Mouse (Mus musculus) forebrain, embryonic 14.5 days (tissue): Measurements from ENCODE around the gene AC109138.7. TPM values are rescaled to one million over a fixed set of nuclear protein-coding genes. Genes with fewer than 3 reads are reported as not detected.

Experiments
- ATAC-seq: fragments of 200-750 bp; cut with Nextera tagmentation; 2 replicates; pipeline ENCODE4 v1.8.0; 2017; ENCODE audit warnings: mild to moderate bottlenecking, moderate library complexity
- DNase-seq: peaks from one replicate; pipeline ENCODE4 v3.0.0-alpha.2; 2015; ENCODE audit warnings: low spot score
- H3K27ac ChIP-seq: fragments of 300-500 bp; sonication (generic); 2 replicates; pipeline ENCODE4 v1.5.1; 2014; ENCODE audit warnings: low read depth, mild to moderate bottlenecking, control low read depth, low read length, moderate library complexity
- H3K27me3 ChIP-seq: fragments of 300-500 bp; sonication (generic); replicated peaks from 2 replicates; pipeline ENCODE4 v1.6.1; 2014; ENCODE audit warnings: low read length, control low read depth, mixed read lengths; ENCODE audit not compliant: control insufficient read depth, insufficient read depth
- H3K36me3 ChIP-seq: fragments of 300-500 bp; sonication (generic); 2 replicates; pipeline ENCODE4 v1.6.1; 2014; ENCODE audit warnings: low read length, control low read depth; ENCODE audit not compliant: control insufficient read depth, insufficient read depth
- H3K4me1 ChIP-seq: fragments of 300-500 bp; sonication (generic); 2 replicates; pipeline ENCODE4 v1.6.1; 2014; ENCODE audit warnings: antibody characterized with exemption, low read length, control low read depth; ENCODE audit not compliant: control insufficient read depth, insufficient read depth
- H3K4me2 ChIP-seq: fragments of 300-500 bp; sonication (generic); 2 replicates; pipeline ENCODE4 v1.6.1; 2014; ENCODE audit warnings: mild to moderate bottlenecking, control low read depth, low read length
- H3K4me3 ChIP-seq: fragments of 300-500 bp; sonication (generic); 2 replicates; pipeline ENCODE4 v1.5.1; 2014; ENCODE audit warnings: low read depth, low read length, control low read depth
- H3K9ac ChIP-seq: fragments of 300-500 bp; sonication (generic); 2 replicates; pipeline ENCODE4 v1.6.1; 2014; ENCODE audit warnings: mild to moderate bottlenecking, low read length, control low read depth, moderate library complexity
- H3K9me3 ChIP-seq: fragments of 300-500 bp; sonication (generic); replicated peaks from 2 replicates; pipeline ENCODE4 v1.6.1; 2016; ENCODE audit warnings: low read length, control low read depth, mixed read lengths; ENCODE audit not compliant: control insufficient read depth
- WGBS: fragments of 180-500 bp; shearing (Covaris S2); extraction: QIAGEN DNeasy Blood & Tissue Kit; methylation state at CpG from one replicate; pipeline ENCODE4 v1.1.7; 2014; 5-methylcytosine and 5-hydroxymethylcytosine counted together
- polyA plus RNA-seq: library from polyadenylated mRNA; unstranded; fragments of >200 nt; fragmentation: Nextera tagmentation; extraction: Ambion mirVana; gene quantifications from 2 replicates; pipeline ENCODE4 v1.2.1, GENCODE M21; 2014

AC109138.7 gene
- polyA plus RNA-seq, 1 experiment from 2014 or later: not detected

DNA sequence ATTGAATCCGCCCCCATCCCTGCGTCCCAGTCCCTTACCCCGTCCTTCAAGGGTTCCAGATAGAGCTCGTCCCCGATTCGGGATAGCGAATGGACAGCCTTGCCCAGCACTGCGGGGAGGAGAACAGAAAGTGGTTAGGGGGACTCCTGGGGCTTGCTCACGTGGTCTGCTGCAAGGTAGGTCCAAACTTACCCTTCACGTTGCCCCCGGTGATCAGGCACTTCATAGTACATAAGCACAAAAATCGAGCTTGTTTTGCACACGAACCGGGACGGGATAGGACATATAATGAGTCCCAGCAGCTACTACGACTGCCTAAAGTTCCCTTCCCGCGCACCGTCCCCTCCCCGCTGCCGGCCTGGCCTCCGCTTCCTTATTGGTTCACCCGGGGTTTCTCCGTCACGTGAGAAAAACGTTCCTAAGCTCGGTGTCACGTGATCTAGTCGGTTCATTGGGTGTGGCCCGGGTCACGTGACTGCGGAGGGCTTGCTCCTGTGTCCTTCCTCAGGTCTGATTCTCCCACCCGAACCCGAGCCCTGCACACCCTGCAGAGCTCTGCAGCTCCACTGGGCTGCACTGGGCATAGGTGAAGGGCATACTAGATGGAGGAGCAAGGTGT, 12.8 kb upstream of the AC109138.7 start, which contains the start of gene Rad9a:
TSS of gene Rad9a (minus strand) at position 372 of the 619 bp plus-strand sequence.
- H3K4me1 ChIP-seq: peaks cover 17% of the 10 kb centered on the region
- under 1% methylated on average over 34 of the region's 34 CpGs for WGBS
- peak within 1 kb of the TSS; percentile 83 for H3K4me2 ChIP-seq
- H3K27me3 ChIP-seq: 0 out of 2 replicates have a peak, but pooled peaks cover 3% of the 10 kb centered on the region
- no peak within 1 kb of the TSS for H3K27ac ChIP-seq
- H3K4me3 ChIP-seq: peak within 1 kb of the TSS; percentile 56
- ATAC-seq (peak; percentile 88), DNase-seq (peak; percentile 99)
- H3K9me3 ChIP-seq: no peaks in the 10 kb centered on the region
- H3K36me3 ChIP-seq: peaks cover 31% of the 10 kb centered on the region
- H3K9ac ChIP-seq: peak within 1 kb of the TSS; percentile 73

DNA sequence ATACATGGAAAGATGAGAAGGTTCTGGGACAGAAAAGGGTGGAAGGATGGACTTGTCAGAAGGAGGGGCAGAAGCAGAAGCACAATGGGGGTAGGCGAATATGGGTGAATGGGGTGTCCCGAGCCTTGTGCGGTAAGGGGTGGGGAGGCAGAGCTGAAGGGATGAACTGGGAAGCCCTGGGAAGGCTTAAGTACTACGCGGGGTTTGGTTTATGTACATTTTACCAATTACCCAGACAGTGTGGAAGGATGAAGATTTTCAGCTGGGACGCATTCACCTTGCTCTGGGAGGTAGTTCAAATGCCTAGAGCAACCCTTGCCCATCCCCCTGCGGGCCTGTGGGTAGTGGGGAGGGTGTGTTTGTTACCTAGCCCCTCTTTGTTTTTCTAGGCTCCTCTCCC, 12.0 kb upstream of the AC109138.7 start:
- Histone ChIP-seq H3K4me1 (peaks cover 17% of the 10 kb centered on the region), H3K9me3 (no peaks in the 10 kb centered on the region), H3K4me2 (peak overlapping the region; percentile 83), H3K36me3 (peaks cover 24% of the 10 kb centered on the region), H3K9ac (peak overlapping the region; percentile 73), H3K27ac (no peak overlapping the region), H3K27me3 (0 out of 2 replicates have a peak, but pooled peaks cover 3% of the 10 kb centered on the region), H3K4me3 (peak overlapping the region; percentile 56)
- no peak for DNase-seq
- no peak for ATAC-seq
- 31% methylated on average over 7 of the region's 7 CpGs for whole genome bisulfite sequencing

DNA sequence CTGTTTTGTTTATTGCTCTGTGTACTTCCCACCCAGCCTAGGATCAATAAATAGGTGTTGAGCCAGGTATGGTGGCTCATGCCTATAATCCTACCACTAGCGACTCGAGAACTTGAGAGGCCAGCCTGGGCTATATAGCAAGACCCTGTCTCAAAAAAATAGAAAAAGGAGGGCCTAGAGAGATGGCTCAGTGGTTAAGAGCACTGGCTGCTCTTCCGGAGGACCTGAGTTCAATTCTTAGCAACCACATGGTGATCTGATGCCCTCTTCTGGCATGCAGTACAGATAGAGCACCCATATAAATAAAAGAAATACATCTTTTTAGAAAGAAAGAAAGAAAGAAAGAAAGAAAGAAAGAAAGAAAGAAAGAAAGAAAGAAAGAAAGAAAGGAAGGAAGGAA, 11.0 kb upstream of the AC109138.7 start:
- H3K36me3 ChIP-seq: peaks cover 16% of the 10 kb centered on the region
- no peak for ATAC-seq
- no peak overlapping the region for H3K4me2 ChIP-seq
- no peak overlapping the region for H3K27ac ChIP-seq
- 0 out of 2 replicates have a peak, but pooled peaks cover 3% of the 10 kb centered on the region for H3K27me3 ChIP-seq
- 69% methylated on average over 3 of the region's 3 CpGs for WGBS
- no peaks in the 10 kb centered on the region for H3K9me3 ChIP-seq
- no peak overlapping the region for H3K4me3 ChIP-seq
- H3K4me1 ChIP-seq: peaks cover 17% of the 10 kb centered on the region
- DNase-seq: no peak
- H3K9ac ChIP-seq: no peak overlapping the region

DNA sequence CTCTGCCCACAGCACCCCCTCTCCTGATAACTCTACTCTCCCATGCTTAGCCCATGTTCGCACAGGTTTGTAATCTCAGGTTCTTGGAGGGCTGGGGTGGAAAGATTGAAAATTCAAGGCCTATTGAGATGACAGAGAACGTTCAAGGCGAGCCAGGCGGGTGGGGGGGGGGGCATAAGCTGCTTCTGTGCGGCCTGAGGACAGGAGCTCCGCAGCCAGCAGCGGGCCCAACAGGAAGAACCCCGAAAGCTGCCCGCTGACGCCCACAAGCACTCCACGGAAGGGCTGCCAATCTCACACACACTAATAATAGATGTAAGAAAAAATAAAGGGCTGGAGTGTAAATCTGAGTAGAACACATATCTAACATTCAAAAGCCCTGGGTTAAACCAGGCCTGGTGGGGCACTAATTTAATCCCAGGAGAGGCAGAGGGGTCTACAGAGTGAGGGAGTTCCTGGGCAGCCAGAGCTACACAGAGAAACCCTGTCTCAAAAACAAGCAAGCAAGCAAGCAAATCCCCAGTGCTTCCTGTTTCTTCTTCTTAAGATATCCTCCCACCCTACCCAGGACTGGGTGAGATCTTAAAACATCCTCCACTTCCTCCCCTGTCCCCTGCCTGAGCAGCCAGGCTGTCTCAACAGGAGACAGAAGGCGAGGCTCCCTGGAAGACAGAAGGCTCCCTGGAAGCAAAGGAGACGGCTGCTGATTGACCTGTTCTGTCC, 10.4 kb upstream of the AC109138.7 start:
- 59% methylated on average over 13 of the region's 13 CpGs for WGBS
- ATAC-seq (no peak), DNase-seq (no peak)
- Histone ChIP-seq H3K9me3 (no peaks in the 10 kb centered on the region), H3K4me2 (no peak overlapping the region), H3K4me3 (no peak overlapping the region), H3K9ac (no peak overlapping the region), H3K4me1 (peaks cover 17% of the 10 kb centered on the region), H3K27me3 (0 out of 2 replicates have a peak, but pooled peaks cover 3% of the 10 kb centered on the region), H3K36me3 (peaks cover 10% of the 10 kb centered on the region), H3K27ac (no peak overlapping the region)

DNA sequence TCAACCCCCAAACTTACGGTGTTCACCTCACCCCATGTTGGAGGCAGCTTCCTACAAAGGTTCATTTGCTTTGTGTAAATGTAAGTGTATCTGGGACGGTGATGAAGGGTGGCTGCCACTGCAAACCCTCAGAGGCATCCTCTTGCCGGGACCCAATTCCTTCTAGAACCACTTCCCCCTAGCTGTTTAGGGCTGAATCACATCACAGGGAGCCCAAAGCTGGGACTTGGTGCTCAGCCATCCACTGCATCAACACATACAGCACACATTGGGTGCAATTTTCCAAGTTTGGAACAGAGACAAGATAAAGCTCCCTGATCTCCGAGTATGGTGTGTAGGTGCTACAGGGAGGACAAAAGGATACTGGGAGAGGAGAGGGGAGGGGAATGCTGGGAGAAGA, 9.3 kb upstream of the AC109138.7 start:
- Histone ChIP-seq H3K27me3 (0 out of 2 replicates have a peak, but pooled peaks cover 3% of the 10 kb centered on the region), H3K9me3 (no peaks in the 10 kb centered on the region), H3K27ac (no peak overlapping the region), H3K4me2 (no peak overlapping the region), H3K9ac (no peak overlapping the region), H3K4me3 (no peak overlapping the region), H3K36me3 (no peaks in the 10 kb centered on the region), H3K4me1 (peaks cover 17% of the 10 kb centered on the region)
- DNase-seq (no peak), ATAC-seq (no peak)
- WGBS: 77% methylated on average over 3 of the region's 4 CpGs

DNA sequence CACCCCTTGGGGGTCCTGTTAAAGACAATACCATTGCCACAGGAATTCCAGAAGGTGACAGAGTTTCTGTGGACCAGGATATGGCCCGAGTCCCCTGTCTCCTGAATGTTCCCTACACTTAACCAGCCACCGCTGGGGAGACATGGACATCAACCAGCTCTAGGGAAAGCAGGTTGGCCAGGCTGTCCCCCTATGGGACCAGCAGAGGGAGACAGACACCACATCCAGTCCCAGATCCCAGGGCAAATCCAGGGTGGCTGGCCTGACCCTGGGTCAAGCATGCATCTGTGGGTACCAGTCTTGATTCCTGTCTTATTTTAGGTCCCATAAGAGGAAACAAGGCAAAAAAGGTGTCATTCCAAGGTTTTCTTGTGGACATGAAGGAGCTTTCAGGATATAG, 7.2 kb upstream of the AC109138.7 start:
- peaks cover 4% of the 10 kb centered on the region for H3K4me1 ChIP-seq
- H3K27me3 ChIP-seq: peaks cover 7% of the 10 kb centered on the region; the same call in 1 of the 2 replicates
- no peaks in the 10 kb centered on the region for H3K9me3 ChIP-seq
- no peak overlapping the region for H3K4me3 ChIP-seq
- ATAC-seq: peak; percentile 42; the same call in 1 of the 2 replicates
- 3% methylated on average over 2 of the region's 2 CpGs for WGBS
- no peak overlapping the region for H3K27ac ChIP-seq
- DNase-seq: peak; percentile 67
- H3K9ac ChIP-seq: no peak overlapping the region
- H3K4me2 ChIP-seq: no peak overlapping the region
- no peaks in the 10 kb centered on the region for H3K36me3 ChIP-seq

DNA sequence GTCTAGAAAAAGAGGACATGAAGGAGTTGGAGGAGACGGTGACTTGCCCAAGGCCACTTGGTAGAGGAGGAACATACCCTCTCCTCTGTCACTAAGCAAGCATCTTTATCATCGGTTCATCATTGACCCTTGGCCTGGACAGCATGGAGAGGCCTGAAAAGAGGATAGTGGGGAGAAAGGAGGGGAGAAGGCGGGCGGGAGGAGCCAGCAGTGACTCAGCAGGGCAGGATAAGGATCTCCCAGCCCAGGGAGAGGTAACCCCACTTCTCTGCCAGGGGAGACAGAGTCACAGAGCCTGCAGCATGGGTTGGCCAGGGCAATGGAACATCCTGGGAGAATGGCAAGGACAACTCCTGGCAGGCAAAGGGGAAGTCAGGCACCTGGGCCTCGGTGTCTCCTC, 5.6 kb upstream of the AC109138.7 start:
- Histone ChIP-seq H3K9me3 (no peaks in the 10 kb centered on the region), H3K4me3 (no peak overlapping the region), H3K4me2 (no peak overlapping the region), H3K27me3 (peaks cover 18% of the 10 kb centered on the region; the same call in 1 of the 2 replicates), H3K9ac (no peak overlapping the region), H3K36me3 (no peaks in the 10 kb centered on the region), H3K27ac (no peak overlapping the region), H3K4me1 (no peaks in the 10 kb centered on the region)
- ATAC-seq (no peak), DNase-seq (no peak)
- 70% methylated on average over 5 of the region's 5 CpGs for WGBS

DNA sequence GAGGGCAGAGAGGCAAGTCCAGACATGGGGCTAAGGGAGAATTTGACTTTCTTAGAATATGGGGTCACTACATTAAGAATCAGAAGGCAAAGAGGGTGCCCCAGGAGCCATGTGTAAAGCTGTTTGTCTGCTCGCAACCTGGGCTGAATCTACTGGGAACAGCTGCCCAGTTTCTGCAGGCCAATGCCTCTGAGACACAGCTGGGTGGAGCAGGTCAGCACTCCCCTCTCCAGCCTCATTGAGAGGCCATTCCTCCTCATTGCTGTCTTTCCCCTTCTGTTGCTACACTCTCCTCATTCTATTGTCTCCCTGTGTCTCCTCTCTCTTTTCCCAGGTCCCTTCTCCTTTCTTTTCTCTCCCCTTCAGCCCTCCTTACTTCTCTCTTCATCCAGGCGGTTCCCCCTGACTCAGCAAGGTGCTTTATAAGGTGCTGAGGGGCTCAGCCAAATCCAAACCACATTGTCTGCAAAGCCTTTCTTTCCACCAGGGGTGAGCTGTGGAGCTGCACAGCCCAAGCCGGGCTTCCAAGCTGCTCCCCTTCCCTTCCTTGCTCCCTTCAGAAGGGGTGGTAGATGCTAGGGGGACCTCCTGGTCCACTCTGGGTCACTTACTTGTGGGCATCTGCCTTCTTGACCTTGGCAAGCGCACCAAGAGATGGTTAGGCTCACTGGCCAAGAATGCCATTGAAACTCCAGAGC, 2.1 kb upstream of the AC109138.7 start:
- H3K9ac ChIP-seq: no peak overlapping the region
- peaks cover 37% of the 10 kb centered on the region for H3K27me3 ChIP-seq
- DNase-seq (no peak), ATAC-seq (no peak)
- no peak overlapping the region for H3K4me3 ChIP-seq
- H3K27ac ChIP-seq: no peak overlapping the region
- no peaks in the 10 kb centered on the region for H3K9me3 ChIP-seq
- no peaks in the 10 kb centered on the region for H3K36me3 ChIP-seq
- peaks cover 15% of the 10 kb centered on the region for H3K4me1 ChIP-seq
- H3K4me2 ChIP-seq: no peak overlapping the region
- 14% methylated on average over 4 of the region's 4 CpGs for WGBS
